Mouse (Mus musculus) heart, postnatal 25 days (tissue): ENCODE data around the gene Grk6. TPM values are rescaled to one million over a fixed set of nuclear protein-coding genes. Genes with fewer than 3 reads are reported as not detected.

Source experiments
- DNase-seq: peaks from one replicate; pipeline ENCODE4 v3.0.0; 2022; ENCODE audit warnings: low spot score
- intact Hi-C: fragments of 180-260 bp; cut with DNase I; formaldehyde crosslinking; loops from one replicate; pipeline ENCODE4 v1.15.1; 2025
- total RNA-seq, 2 experiments: library from RNA; stranded (reverse); gene quantifications; 2 replicates each; pipeline ENCODE4 v1.2.3; 2021

Grk6 gene
- total RNA-seq: 10 to 100 TPM; 17.5 to 18.6 TPM

GRCm38 (mm10) chr13:55444937-55445315 lies at the start of gene Grk6:
Gene Grk6 (plus strand): TSS chr13:55445072.
- intact Hi-C loops: no loop called here
- peak; percentile 100 for DNase-seq

DNA sequence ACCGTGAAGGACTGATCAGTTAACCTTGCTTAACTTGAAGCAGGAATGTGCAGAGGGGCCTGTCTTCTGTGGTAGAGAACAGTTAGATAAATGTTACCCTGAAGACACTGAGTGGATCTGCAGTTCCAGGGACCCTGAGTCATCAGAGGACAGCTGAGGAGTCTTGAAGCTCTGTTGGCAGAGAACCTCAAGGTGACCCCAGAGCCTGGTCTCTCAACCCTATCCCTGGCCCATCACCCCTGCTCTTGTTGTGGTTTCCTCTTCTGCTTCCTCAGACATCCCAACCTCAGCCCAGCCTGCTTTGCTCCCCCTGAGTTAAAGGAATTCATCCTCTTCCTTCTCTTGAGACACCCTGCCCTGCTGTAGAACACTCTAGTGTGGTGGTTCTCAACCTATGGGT lies 46.8 kb upstream of the Grk6 start, which contains the start of gene Slc34a1:
Gene Slc34a1 (plus strand): TSS at position 100 of the 400 bp plus-strand sequence.
- intact Hi-C loops: no loop called here
- no peak for DNase-seq

DNA sequence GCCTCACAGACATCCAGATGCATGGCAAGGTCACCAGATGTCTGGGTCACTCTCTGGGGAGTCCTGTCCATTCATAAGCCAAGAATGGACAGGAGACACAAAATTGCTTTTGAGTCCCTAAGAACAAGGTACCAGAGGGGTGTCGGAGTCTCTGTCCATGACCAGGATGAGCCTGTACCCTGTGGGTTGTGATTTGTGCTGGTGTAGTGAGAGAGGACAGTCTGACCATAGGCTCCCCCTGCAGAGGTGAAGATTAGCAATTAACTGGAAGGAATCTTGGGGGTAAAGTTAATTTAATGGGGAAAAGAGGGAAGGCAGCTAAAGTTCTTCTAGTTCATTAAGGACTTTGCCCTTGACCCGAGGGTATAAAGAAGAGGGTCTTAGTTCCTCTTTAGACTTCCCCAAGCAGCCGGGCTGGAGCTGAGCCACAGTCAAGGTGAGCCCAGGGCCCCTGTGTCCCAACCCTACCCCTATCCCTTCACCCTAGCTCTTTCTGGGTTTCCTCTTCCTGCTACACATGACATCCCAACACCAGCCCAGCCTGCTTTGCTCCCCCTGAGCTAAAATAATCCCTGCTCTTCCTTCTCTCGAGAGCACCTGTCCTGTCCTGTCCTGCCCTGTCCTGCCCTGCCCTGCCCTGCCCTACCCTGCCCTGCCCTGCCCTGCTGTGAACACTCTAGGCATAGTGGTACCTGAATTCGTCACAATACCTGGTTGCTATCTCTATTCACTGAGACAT lies 45.4 kb upstream of the Grk6 start:
- no peak for DNase-seq
- intact Hi-C loops: no loop called here

DNA sequence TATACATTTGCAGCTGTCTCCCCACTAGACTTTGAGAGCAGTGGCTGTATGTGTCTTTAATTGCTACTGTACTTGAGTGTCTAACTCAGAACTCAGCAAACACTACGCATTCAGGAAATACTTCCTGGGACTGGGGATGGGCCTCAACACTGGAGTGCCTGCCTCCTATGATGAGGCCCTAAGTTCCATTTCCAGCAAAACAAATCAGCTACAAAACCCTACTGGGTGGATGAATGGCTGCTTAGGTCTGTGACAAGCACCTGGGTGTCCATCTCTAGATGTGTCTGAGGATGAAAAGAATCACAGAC lies 44.9 kb upstream of the Grk6 start:
- intact Hi-C loops: no loop called here
- no peak for DNase-seq

DNA sequence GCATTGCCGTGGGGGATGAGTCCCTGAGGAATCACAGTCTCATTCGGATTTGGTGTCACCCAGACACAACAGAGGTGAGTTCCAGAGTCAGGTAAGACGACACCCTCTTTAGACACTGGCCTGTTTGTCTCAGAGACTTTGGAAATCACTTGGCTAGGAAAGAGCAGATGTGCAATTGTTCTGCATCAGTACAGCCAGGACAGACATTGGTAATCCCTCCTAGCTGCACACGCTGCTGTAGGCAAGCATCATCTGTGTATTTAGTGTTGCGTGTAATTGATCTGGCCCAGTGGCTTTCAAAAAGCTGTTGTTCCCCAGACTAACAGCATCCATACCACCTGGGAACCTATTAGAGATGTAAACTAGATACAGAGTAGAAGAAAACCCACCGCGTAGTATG lies 41.6 kb upstream of the Grk6 start:
- DNase-seq: no peak
- intact Hi-C loops: no loop called here

- no peak for DNase-seq
- intact Hi-C loops: no loop called here
These were observed 40.7 kb upstream of the Grk6 start for GRCm38 (mm10) chr13:55403935-55404852.

DNA sequence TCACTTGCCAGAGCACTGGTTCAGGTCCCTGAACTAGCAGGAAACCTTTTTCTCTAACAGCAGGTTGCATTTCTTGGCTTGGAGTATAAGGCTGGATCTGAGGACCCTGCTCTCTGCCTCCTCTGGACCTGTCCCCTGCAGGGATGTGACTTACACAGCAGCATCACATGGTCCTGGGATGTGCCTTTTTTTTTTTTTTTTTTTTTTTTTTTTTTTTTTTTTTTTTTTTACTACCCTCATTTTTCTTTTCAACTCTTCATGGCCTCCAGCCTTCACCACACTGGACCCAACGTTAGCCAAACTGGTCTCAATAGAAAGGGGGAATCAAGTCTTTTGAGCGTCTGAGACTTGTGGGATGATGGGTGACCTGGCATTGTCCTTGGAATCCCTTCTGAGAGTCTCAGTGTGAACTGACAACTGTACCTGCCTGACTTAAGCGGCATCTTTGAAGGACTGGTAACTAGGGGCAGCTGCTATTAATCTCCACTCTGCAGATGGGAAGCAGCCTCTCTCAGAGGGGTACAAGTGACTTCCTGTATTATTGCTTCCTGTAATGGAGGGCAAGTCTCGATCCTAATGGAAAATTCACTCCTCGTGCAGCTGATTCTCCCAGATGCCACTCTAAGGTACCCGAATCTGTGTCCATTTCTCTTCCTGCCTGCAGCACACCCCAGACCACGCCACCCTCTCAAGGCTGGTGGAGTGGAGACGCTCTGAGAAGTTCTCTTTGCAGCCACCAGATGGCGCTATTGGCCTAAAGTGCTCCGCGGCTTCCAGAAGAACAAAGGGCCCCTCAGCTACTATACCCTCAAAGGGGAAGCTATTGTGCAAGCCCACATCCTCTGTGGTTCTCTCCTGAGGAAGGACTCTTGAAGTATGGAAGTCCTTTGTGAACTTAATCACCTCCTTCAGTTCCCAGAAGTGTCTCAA lies 39.8 kb upstream of the Grk6 start:
- intact Hi-C loops: loop anchor here (1.0 to 5.0 kb wide), 2 partner anchors 112 to 132 kb away; partner anchors contain the start of gene Ddx41
- DNase-seq: peak; percentile 46

GRCm38 (mm10) chr13:55405783-55406390 lies 39.0 kb upstream of the Grk6 start:
- intact Hi-C loops: loop anchor here (1.0 to 5.0 kb wide), 2 partner anchors 111 to 131 kb away; partner anchors contain the start of gene Ddx41
- no peak for DNase-seq

DNA sequence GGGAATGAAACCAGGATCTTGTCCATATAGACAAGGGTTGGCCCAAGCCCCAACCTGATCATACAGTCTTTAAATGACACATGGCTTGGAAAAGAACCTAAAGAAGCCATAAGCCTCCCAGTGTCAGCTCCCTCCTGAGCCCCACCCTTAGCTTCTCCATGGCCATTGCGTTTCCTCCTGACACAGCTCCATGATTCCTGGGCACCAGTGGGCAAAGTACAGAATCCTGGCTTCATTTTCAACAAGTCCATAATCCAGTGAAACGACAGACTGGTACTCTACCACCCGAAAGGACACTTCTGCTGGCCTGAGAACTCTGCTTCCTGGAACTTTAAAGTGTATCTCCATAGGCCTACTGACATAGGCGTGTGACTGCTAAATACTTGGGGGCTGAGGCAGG lies 37.5 kb upstream of the Grk6 start:
- DNase-seq: no peak
- intact Hi-C loops: loop anchor here (5.0 kb wide), 1 partner anchor 130 kb away; the partner anchor contains the start of gene Ddx41

DNA sequence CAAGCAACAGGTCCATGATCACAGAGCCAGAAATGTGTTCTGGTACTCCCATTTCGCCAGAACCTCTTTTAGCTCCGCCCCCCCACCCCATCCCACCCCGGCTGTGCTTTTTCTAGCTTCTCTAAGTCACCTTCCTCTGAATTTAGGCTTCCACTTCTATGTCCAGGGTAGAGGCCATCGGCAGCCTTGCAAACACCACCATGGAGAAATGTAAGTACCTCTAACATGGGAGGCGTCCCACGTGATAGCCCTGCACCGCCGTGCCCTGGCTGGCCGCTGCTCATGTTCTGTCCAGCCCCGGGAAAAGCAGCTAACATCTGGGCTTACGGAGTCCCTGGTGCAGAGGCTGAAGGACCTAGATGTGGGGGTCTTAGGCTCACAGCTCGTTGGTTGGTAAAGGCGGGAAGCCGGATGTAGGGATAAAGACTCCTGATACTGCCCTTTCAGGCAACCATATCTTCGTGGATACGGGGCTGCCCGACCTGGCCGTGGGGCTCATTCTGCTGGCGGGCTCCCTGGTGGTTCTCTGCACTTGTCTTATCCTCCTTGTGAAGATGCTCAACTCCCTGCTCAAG lies 36.2 kb upstream of the Grk6 start:
- intact Hi-C loops: loop anchor here (5.0 kb wide), 1 partner anchor 129 kb away; the partner anchor contains the start of gene Ddx41
- no peak for DNase-seq

- DNase-seq: no peak
- intact Hi-C loops: no loop called here
These were observed 33.0 kb upstream of the Grk6 start for GRCm38 (mm10) chr13:55411826-55412225.

DNA sequence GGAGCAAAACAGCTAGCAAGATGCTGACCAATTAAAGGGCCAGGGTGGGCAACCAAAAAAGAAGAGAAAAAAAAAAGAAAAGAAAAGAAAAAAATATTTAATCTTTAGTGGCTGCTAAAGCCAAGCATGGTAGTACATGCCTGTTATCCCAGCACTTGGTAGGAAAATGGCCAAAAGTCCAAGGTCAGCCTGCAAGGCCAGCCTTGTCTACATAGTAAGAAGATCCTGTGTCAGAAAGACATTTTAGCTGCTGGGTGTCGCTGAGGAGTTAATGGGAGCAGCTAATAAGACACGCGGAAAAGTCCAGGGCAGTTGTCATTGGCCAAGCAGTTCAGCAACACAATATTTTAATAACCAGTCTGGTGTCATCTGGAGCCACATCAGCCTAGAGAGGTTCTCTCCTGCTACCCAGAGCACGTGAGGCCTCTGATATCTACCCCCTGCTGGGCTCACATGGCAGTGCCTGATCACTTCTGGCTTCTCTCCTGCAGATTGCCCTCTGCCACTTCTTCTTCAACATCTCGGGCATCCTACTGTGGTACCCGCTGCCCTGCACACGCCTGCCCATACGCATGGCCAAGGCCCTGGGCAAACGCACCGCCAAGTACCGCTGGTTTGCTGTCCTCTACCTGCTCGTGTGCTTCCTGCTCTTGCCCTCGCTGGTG lies 32.1 kb upstream of the Grk6 start:
- intact Hi-C loops: no loop called here
- no peak for DNase-seq

DNA sequence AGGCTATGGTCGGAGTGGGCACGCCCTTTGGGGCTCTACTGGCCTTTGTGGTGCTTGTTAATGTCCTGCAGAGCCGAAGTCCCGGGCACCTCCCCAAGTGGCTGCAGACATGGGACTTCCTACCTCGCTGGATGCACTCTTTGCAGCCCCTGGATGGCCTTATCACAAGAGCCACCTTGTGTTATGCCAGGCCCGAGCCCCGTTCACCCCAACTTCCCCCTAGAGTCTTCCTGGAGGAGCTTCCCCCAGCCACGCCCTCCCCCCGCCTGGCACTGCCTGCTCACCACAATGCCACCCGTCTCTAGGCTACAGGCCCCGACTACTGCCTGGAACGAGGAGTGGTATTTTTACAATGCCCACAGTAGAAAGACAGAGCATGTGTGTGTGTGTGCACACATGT lies 31.5 kb upstream of the Grk6 start:
- intact Hi-C loops: no loop called here

DNA sequence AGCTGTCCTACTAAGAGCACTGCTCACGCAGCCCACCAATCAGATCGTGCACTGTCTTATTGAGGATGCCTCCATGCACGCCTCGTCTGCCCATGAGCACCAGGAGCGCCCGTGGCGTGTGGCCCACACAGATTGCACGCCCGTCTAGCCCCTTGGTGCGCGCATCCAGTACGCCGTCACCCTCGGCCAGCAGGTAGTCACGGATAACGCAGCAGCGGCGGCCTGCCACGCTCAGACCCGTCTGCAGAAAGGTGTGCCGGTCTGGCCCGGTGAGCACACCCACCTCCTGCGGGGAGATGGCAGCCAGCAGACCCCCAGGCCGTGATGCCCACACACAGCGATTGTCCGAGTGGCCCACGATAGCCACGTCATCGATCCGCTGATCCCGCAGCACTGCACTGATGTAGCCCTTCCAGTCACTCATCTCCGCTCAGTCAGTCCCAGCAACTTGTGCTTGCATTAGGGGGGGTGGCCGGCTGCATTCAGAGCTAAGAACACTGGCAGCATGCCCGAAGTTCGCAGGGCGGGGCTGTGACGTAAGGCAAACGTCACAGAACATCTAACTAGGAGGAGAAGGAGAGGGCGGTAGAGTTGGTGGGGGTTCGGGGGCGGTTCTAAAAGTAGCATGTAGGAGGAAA lies 30.0 kb upstream of the Grk6 start, which contains the start of gene Pfn3:
Gene Pfn3 (minus strand): TSS at position 490 of the 638 bp plus-strand sequence.
- intact Hi-C loops: no loop called here
- DNase-seq: no peak

More for the DNA sequence above, 31.5 kb upstream of the Grk6 start:
- DNase-seq: no peak

DNA sequence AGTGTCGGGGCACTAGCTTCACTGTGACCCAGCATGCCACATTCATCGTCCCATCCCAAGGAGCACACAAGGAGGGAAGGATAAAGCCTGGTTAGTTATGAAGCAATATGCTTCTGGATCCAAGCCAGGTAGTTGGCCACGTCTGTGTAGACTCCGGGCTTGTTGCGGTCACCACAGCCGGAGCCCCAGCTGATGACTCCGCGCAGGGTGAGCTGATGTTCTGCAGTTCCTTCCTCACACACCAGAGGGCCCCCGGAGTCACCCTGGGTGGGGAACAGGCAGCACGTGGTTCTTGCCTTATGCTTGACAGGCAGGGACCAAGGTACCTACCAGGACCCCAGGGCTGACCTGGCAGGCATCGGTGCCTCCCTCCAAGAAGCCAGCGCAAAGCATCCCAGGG lies 26.9 kb upstream of the Grk6 start:
- DNase-seq: peak; percentile 74
- intact Hi-C loops: loop anchor here (1.0 kb wide), 2 partner anchors 53 to 99 kb away; no protein-coding TSS in a partner anchor

- intact Hi-C loops: no loop called here
- no peak for DNase-seq
These were observed 25.7 kb upstream of the Grk6 start for GRCm38 (mm10) chr13:55419142-55419541.

GRCm38 (mm10) chr13:55420018-55420932 lies 24.6 kb upstream of the Grk6 start:
- DNase-seq: no peak
- intact Hi-C loops: no loop called here
